Mouse (Mus musculus) G1E (cell line): Measurements from ENCODE around the gene Inhbc.

ENCODE experiments used
- CTCF ChIP-seq: IDR thresholded peaks from 2 replicates; pipeline ENCODE4 v1.5.1; 2012; ENCODE audit warnings: low read depth, low read length, inconsistent platforms, mixed read lengths
- GATA1 ChIP-seq: IDR thresholded peaks from 2 replicates; pipeline ENCODE4 v1.6.1; 2012; ENCODE audit warnings: borderline replicate concordance, low read length, inconsistent platforms, mixed read lengths
- GATA2 ChIP-seq: IDR thresholded peaks from 2 replicates; pipeline ENCODE4 v1.6.1; 2012; ENCODE audit warnings: low read depth, low read length, inconsistent platforms, borderline replicate concordance
- POLR2AphosphoS5 ChIP-seq: IDR thresholded peaks from 2 replicates; pipeline ENCODE4 v1.6.1; 2012; ENCODE audit warnings: low read depth, low read length, inconsistent platforms; ENCODE audit not compliant: insufficient replicate concordance

- TF ChIP-seq CTCF (no peak), GATA1 (no peak), GATA2 (no peak), POLR2AphosphoS5 (no peak)
Observed at GRCm38 (mm10) chr10:127360714-127361113, 9.5 kb downstream of the Inhbc start.
